Mouse (Mus musculus) liver, embryonic 14.5 days (tissue): ENCODE results near the gene Sox6. TPM values are rescaled to one million over a fixed set of nuclear protein-coding genes. Genes with fewer than 3 reads are reported as not detected.
"Not testable (repeated sequence)": the region's sequence is repeated elsewhere in the genome, so short reads cannot be mapped to it uniquely, and the experiment has no call there.

Experiments used
- ATAC-seq: fragments of 200-750 bp; cut with Nextera tagmentation; 2 replicates; pipeline ENCODE4 v1.8.0; 2017; ENCODE audit warnings: moderate number of reproducible peaks, mild to moderate bottlenecking, moderate library complexity; ENCODE audit not compliant: insufficient read depth
- DNase-seq, 3 experiments: peaks; one replicate each; pipeline ENCODE4 v3.0.0-alpha.2; 2012 to 2013; ENCODE audit warnings: low read depth in 3 of 3, low spot score in 3 of 3
- H3K27ac ChIP-seq: fragments of 300-500 bp; sonication (generic); 2 replicates; pipeline ENCODE4 v1.5.1; 2014; ENCODE audit warnings: moderate library complexity, mild to moderate bottlenecking, control low read depth, inconsistent platforms
- H3K27me3 ChIP-seq: fragments of 300-500 bp; sonication (generic); 2 replicates; pipeline ENCODE4 v1.6.1; 2014; ENCODE audit warnings: mild to moderate bottlenecking, low read length, moderate library complexity; ENCODE audit not compliant: control insufficient read depth, insufficient read depth
- H3K36me3 ChIP-seq: fragments of 300-500 bp; sonication (generic); replicated peaks from 2 replicates; pipeline ENCODE4 v1.6.1; 2014; ENCODE audit warnings: low read depth; ENCODE audit not compliant: control insufficient read depth, insufficient read depth
- H3K4me1 ChIP-seq, 2 experiments: fragments of 200-500 bp in 1 of 2; fragments of 300-500 bp in 1 of 2; sonication (generic) in 1 of 2; replicated peaks; 2 replicates each; pipeline ENCODE4 v1.6.1; 2012 to 2014; ENCODE audit warnings: antibody characterized with exemption in 1 of 2, inconsistent platforms in 1 of 2, low read length in 1 of 2; ENCODE audit not compliant: control insufficient read depth in 2 of 2, insufficient read depth in 2 of 2
- H3K4me2 ChIP-seq: fragments of 300-500 bp; sonication (generic); 2 replicates; pipeline ENCODE4 v1.6.1; 2014; ENCODE audit warnings: low read depth, mild to moderate bottlenecking, control low read depth, moderate library complexity
- H3K4me3 ChIP-seq, 2 experiments: fragments of 200-500 bp in 1 of 2; fragments of 300-500 bp in 1 of 2; sonication (generic) in 1 of 2; 2 replicates each; pipeline ENCODE4 v1.5.1; 2012 to 2014; ENCODE audit warnings: low read depth in 2 of 2, low read length in 2 of 2, mild to moderate bottlenecking in 2 of 2, control low read depth in 1 of 2, inconsistent platforms in 1 of 2, moderate library complexity in 1 of 2; ENCODE audit not compliant: insufficient read depth in 1 of 2
- H3K9ac ChIP-seq: fragments of 300-500 bp; sonication (generic); replicated peaks from 2 replicates; pipeline ENCODE4 v1.6.1; 2014; ENCODE audit warnings: mild to moderate bottlenecking, control low read depth, moderate library complexity
- H3K9me3 ChIP-seq: fragments of 300-500 bp; sonication (generic); 2 replicates; pipeline ENCODE4 v1.6.1; 2016; ENCODE audit warnings: low read length, mixed read lengths; ENCODE audit not compliant: control insufficient read depth
- CTCF ChIP-seq: IDR thresholded peaks from 2 replicates; pipeline ENCODE4 v1.5.1; 2016; ENCODE audit warnings: antibody characterized with exemption, low read depth, control low read depth
- EP300 ChIP-seq: IDR thresholded peaks from 2 replicates; pipeline ENCODE4 v1.6.1; 2016; ENCODE audit warnings: antibody characterized with exemption, low read depth
- WGBS: fragments of 180-500 bp; shearing (Covaris S2); extraction: QIAGEN DNeasy Blood & Tissue Kit; methylation state at CpG from one replicate; pipeline ENCODE4 v1.1.7; 2014; ENCODE audit not compliant: insufficient replicate concordance; 5-methylcytosine and 5-hydroxymethylcytosine counted together
- polyA plus RNA-seq, 2 experiments: library from polyadenylated mRNA; depleted of rRNA in 1 of 2; stranded (reverse) in 1 of 2; unstranded in 1 of 2; fragments of >200 nt; fragmentation: Nextera tagmentation in 1 of 2; extraction: Ambion mirVana in 1 of 2; gene quantifications; 2 replicates each; pipeline versions ENCODE4 v1.2.1 to v1.2.3; 2012 to 2014

Sox6 gene
- polyA plus RNA-seq, 2 experiments, result 15.9 to 64.0 TPM

GRCm38 (mm10) chr7:115624451-115624850, 414.1 kb downstream of the Sox6 start:
- H3K27ac ChIP-seq, result no peak overlapping the region
- H3K4me2 ChIP-seq, result no peak overlapping the region
- peaks cover 4 to 9% of the 10 kb centered on the region in 2 experiments; a peak in 2 of 4 replicates for H3K4me1 ChIP-seq
- H3K9me3 ChIP-seq, result no peaks in the 10 kb centered on the region
- ATAC-seq (no peak), DNase-seq (no peak)
- H3K4me3 ChIP-seq, result no peak overlapping the region
- H3K9ac ChIP-seq, result no peak overlapping the region
- H3K27me3 ChIP-seq, result no peaks in the 10 kb centered on the region
- no peak for TF ChIP-seq EP300
- no peak for TF ChIP-seq CTCF
- H3K36me3 ChIP-seq, result no peaks in the 10 kb centered on the region
- WGBS, result 72% methylated on average over 5 of the region's 5 CpGs

DNA sequence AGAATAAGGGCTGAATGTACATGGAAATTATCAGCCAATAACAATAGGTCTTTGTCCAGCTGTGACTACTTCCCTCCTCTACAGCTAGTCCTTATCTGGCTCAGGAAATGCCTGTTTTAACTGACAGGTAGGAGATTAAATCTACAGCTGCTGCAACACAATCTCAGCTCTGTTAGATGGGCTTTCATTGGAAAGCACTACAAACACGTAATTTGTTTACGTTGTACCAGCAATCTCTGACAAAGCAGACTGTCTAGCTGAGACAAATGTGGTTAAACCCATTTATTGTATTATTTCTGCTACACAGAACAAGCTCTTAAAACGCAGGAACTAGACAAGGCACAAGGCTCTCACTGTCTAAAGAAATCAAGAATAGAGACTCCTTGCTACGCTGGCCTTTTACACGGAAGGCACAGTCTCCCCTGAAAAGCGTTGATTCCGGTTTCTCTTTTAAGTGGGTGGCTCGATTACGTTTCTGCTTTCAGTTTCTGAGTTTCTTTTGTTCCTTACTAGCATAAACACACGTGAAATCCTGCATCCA, 422.8 kb downstream of the Sox6 start:
- Histone ChIP-seq H3K36me3 (no peaks in the 10 kb centered on the region), H3K27me3 (no peaks in the 10 kb centered on the region), H3K9ac (no peak overlapping the region), H3K4me1 (no peaks in the 10 kb centered on the region), H3K27ac (no peak overlapping the region), H3K9me3 (no peaks in the 10 kb centered on the region), H3K4me3 (peak overlapping the region in 1 of 2 experiments; percentile 8; a peak in 2 of 4 replicates), H3K4me2 (no peak overlapping the region)
- no peak for TF ChIP-seq CTCF
- no peak for TF ChIP-seq EP300
- DNase-seq (no peak), ATAC-seq (no peak)
- 6% methylated on average over 10 of the region's 10 CpGs for WGBS

DNA sequence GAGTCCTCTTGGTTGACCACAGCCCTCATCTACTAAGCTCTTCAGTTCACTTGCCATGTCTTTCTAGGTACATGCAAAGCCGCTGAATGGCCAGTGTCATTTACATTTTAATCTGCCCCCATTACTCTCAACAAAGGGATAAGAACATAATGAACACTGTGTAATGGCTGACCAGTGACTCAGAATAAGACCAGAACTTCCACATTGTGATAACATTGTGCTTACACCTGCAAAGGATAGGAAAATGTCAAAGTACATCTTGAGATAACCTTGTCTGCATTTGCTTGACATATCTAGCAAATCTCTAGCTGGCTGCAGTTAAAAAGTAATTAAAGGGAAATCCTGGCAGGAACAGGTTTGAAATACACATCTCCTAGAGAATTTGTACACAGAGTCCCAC, 431.1 kb downstream of the Sox6 start:
- Histone ChIP-seq H3K27me3 (no peaks in the 10 kb centered on the region), H3K4me3 (no peak overlapping the region), H3K9me3 (no peaks in the 10 kb centered on the region), H3K27ac (no peak overlapping the region), H3K4me2 (no peak overlapping the region), H3K9ac (no peak overlapping the region), H3K36me3 (no peaks in the 10 kb centered on the region), H3K4me1 (no peaks in the 10 kb centered on the region)
- ATAC-seq (no peak), DNase-seq (no peak)
- TF ChIP-seq EP300, result no peak
- WGBS, result 90% methylated on average over 1 of the region's 1 CpGs

DNA sequence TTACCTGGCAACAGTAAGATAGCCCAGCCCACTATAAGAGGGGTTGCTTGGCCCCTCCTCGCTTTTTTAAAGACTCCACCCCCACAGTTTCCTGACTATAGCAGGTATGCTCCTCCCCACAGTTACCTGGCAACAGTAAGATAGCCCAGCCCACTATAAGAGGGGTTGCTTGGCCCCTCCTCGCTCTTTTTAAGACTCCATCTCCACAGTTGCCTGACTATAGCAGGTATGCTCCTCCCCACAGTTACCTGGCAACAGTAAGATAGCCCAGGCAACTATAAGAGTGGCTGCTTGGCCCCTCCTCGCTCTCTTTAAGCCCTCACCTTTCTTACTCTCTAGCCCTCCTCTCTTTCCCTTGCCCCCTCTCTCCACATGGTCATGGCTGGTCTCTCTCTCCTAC, 432.5 kb downstream of the Sox6 start:
- 65% methylated on average over 3 of the region's 3 CpGs for WGBS
- not testable (repeated sequence) for DNase-seq, H3K9me3 ChIP-seq, H3K36me3 ChIP-seq, H3K4me3 ChIP-seq, H3K27me3 ChIP-seq, ATAC-seq, H3K4me1 ChIP-seq, H3K27ac ChIP-seq, H3K9ac ChIP-seq, H3K4me2 ChIP-seq

DNA sequence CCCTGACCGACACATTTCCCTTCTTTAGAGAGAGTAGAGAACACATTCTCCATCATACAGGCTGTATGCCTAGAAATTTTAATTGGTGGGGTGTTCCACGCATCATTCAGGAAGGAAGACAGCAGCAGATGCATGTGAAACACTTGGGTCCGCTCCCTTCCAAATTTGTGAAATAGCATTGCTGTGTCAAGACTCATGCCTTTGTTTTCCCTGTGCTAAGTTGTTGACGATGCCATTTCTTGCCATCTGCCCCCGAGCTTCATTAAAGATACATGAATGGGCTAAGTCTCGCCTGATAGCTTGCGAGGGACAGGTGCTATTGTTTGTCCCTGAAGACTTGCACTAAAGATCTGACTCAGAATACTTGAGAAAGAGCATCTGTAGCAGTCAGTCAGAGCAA, 433.7 kb downstream of the Sox6 start:
- Histone ChIP-seq H3K36me3 (no peaks in the 10 kb centered on the region), H3K9me3 (no peaks in the 10 kb centered on the region), H3K4me2 (no peak overlapping the region), H3K9ac (no peak overlapping the region), H3K27ac (no peak overlapping the region), H3K27me3 (no peaks in the 10 kb centered on the region), H3K4me3 (no peak overlapping the region), H3K4me1 (no peaks in the 10 kb centered on the region)
- WGBS, result 83% methylated on average over 7 of the region's 7 CpGs
- ATAC-seq (no peak), DNase-seq (no peak)
- TF ChIP-seq EP300, result no peak
- TF ChIP-seq CTCF, result no peak
